Comparison of ENCODE assay signal across 17 mouse cellular contexts in genomic region chr4:111444616-111445160, GRCm38 (mm10). TPM values are rescaled to one million over a fixed set of nuclear protein-coding genes. Genes with fewer than 3 reads are reported as not detected.
DNase-seq lines count a peak whose midpoint lies in the region; ATAC-seq and TF ChIP-seq lines count a peak whose summit lies in the region.
"Had no signal": no experiment of that assay in that cellular context is flagged by ENCODE, and none has a peak within 500 bp of the region (broad histone marks: within the 10 kb centered on the region; RNA-seq: fewer than 3 reads in every experiment).

No protein-coding gene starts in this region.

- DNase-seq in forebrain, postnatal 0 days: no peak
- DNase-seq in mesoderm, embryonic 11.5 days (ENCODE audit: low read depth, low spot score): peak; percentile 17
- no peak for DNase-seq in lung, adult 18-20 months
- no peak for DNase-seq in urinary bladder, adult 2 months (ENCODE audit: low spot score)
- no peak for DNase-seq in kidney, postnatal 4 days
- DNase-seq: adrenal gland, postnatal 10 days; cerebellum, adult 9-11 months; gastrocnemius, postnatal 25 days; heart, postnatal 10 days had no signal

- peak overlapping the region; percentile 59 for H3K27ac ChIP-seq in forebrain, embryonic 12.5 days
- peak overlapping the region; percentile 69; the same call in 1 of the 2 replicates for H3K27ac ChIP-seq in forebrain, postnatal 0 days (ENCODE audit: low read depth, low read length)
- H3K27ac ChIP-seq in neural tube, embryonic 12.5 days: peak overlapping the region; percentile 12; the same call in 1 of the 2 replicates
- H3K27ac ChIP-seq: intestine, embryonic 15.5 days; kidney, postnatal 0 days; stomach, embryonic 15.5 days had no signal

- H3K4me3 ChIP-seq in forebrain, embryonic 12.5 days (replicated peaks): no peak overlapping the region
- no peak overlapping the region for H3K4me3 ChIP-seq in forebrain, postnatal 0 days (ENCODE audit: low read depth, low read length)
- H3K4me3 ChIP-seq in neural tube, embryonic 12.5 days: no peak overlapping the region
- H3K4me3 ChIP-seq: embryonic facial prominence, embryonic 12.5 days; intestine, embryonic 15.5 days; stomach, embryonic 15.5 days had no signal

- H3K9ac ChIP-seq in forebrain, embryonic 12.5 days: no peak overlapping the region
- no peak overlapping the region for H3K9ac ChIP-seq in forebrain, postnatal 0 days
- H3K9ac ChIP-seq in neural tube, embryonic 12.5 days: no peak overlapping the region
- H3K9ac ChIP-seq: embryonic facial prominence, embryonic 12.5 days; intestine, embryonic 15.5 days; stomach, embryonic 15.5 days had no signal

- WGBS in forebrain, embryonic 12.5 days: 0% methylated on average over 1 of the region's 1 CpGs
- 4% methylated on average over 1 of the region's 1 CpGs for WGBS in forebrain, postnatal 0 days
- 28% methylated on average over 1 of the region's 1 CpGs for WGBS in neural tube, embryonic 12.5 days

- H3K9me3 ChIP-seq in forebrain, embryonic 12.5 days: no peaks in the 10 kb centered on the region
- H3K9me3 ChIP-seq in forebrain, postnatal 0 days (ENCODE audit: low read length): no peaks in the 10 kb centered on the region
- H3K9me3 ChIP-seq in neural tube, embryonic 12.5 days: no peaks in the 10 kb centered on the region
- H3K9me3 ChIP-seq: embryonic facial prominence, embryonic 12.5 days; intestine, embryonic 15.5 days; stomach, embryonic 15.5 days had no signal

- peaks cover 11% of the 10 kb centered on the region for H3K36me3 ChIP-seq in forebrain, embryonic 12.5 days (replicated peaks)
- H3K36me3 ChIP-seq in forebrain, postnatal 0 days (ENCODE audit: insufficient read depth): peaks cover 2% of the 10 kb centered on the region; the same call in 1 of the 2 replicates
- peaks cover 23% of the 10 kb centered on the region; the same call in 1 of the 2 replicates for H3K36me3 ChIP-seq in neural tube, embryonic 12.5 days
- H3K36me3 ChIP-seq: intestine, embryonic 15.5 days had no signal

- H3K4me2 ChIP-seq in forebrain, embryonic 12.5 days: no peak overlapping the region
- H3K4me2 ChIP-seq in forebrain, postnatal 0 days (ENCODE audit: low read depth): no peak overlapping the region
- H3K4me2 ChIP-seq in neural tube, embryonic 12.5 days (replicated peaks): no peak overlapping the region
- H3K4me2 ChIP-seq: embryonic facial prominence, embryonic 12.5 days; intestine, embryonic 15.5 days; stomach, embryonic 15.5 days had no signal

- peaks cover 30% of the 10 kb centered on the region for H3K4me1 ChIP-seq in forebrain, embryonic 12.5 days
- H3K4me1 ChIP-seq in forebrain, postnatal 0 days (ENCODE audit: insufficient read depth): peaks cover 13% of the 10 kb centered on the region; the same call in 1 of the 2 replicates
- peaks cover 37% of the 10 kb centered on the region for H3K4me1 ChIP-seq in neural tube, embryonic 12.5 days

- no peak for TF ChIP-seq CTCF in forebrain, postnatal 0 days (IDR thresholded peaks at IDR 0.05; ENCODE audit: low read depth)

- peak; percentile 50 for ATAC-seq in forebrain, embryonic 12.5 days (ENCODE audit: low FRiP score)
- peak; percentile 10 for ATAC-seq in forebrain, postnatal 0 days
- peak; percentile 86 for ATAC-seq in neural tube, embryonic 12.5 days (ENCODE audit: low FRiP score, low read depth)
- ATAC-seq: CD4-positive, CD25-positive, alpha-beta regulatory T cell, adult 4 months; intestine, embryonic 15.5 days had no signal

- peaks cover 43% of the 10 kb centered on the region for H3K27me3 ChIP-seq in forebrain, embryonic 12.5 days
- no peaks in the 10 kb centered on the region; the same call in 1 of the 2 replicates for H3K27me3 ChIP-seq in forebrain, postnatal 0 days (ENCODE audit: insufficient read depth, low read length)
- H3K27me3 ChIP-seq in neural tube, embryonic 12.5 days (replicated peaks): no peaks in the 10 kb centered on the region
- H3K27me3 ChIP-seq: embryonic facial prominence, embryonic 12.5 days; intestine, embryonic 15.5 days; stomach, embryonic 15.5 days had no signal

RNA-seq across cellular contexts. Expression of gene Bend5, which starts 29.9 kb away (rescaled TPM):
- 44.4 and 46.5 TPM in 2 replicates for polyA plus RNA-seq in forebrain, embryonic 12.5 days (2016; fragmentation: Nextera tagmentation; extraction: Ambion mirVana)
- total RNA-seq in forebrain, postnatal 0 days (2014; rRNA removed): 50.2 and 51.1 TPM in 2 replicates
- 65.2 and 74.7 TPM in 2 replicates for polyA plus RNA-seq in forebrain, postnatal 0 days (2015; fragmentation: Nextera tagmentation; extraction: Ambion mirVana)
- polyA plus RNA-seq in neural tube, embryonic 12.5 days (2016; fragmentation: Nextera tagmentation; extraction: Ambion mirVana): 57.3 and 65.8 TPM in 2 replicates
- 16.5 and 16.8 TPM in 2 replicates for polyA plus RNA-seq in urinary bladder, adult 2 months (2012; rRNA removed)
- total RNA-seq: MEL had no signal

Comparison
In these comparisons a context has a peak if more than half of its experiments do, and no peak if none do; other contexts are left out.
1. ATAC-seq: peak in every context shown above with its lines; median percentile 86 in neural tube, embryonic 12.5 days; 50 in forebrain, embryonic 12.5 days; 10 in forebrain, postnatal 0 days.
2. H3K27ac ChIP-seq: peak in every context shown above with its lines; median percentile 69 in forebrain, postnatal 0 days; 59 in forebrain, embryonic 12.5 days; 12 in neural tube, embryonic 12.5 days.